Mouse (Mus musculus) liver, embryonic 11.5 days (tissue): ENCODE data around the gene Naa38. TPM values are rescaled to one million over a fixed set of nuclear protein-coding genes. Genes with fewer than 3 reads are reported as not detected.

Experiments used
- ATAC-seq: fragments of 200-750 bp; cut with Nextera tagmentation; replicated peaks from 2 replicates; pipeline ENCODE4 v1.8.0; 2017; ENCODE audit warnings: moderate number of reproducible peaks, mild to moderate bottlenecking, moderate TSS enrichment, moderate library complexity; ENCODE audit not compliant: low FRiP score
- DNase-seq: peaks from one replicate; pipeline ENCODE4 v3.0.0-alpha.2; 2017; ENCODE audit warnings: low spot score
- H3K27ac ChIP-seq: fragments of 300-500 bp; sonication (generic); 2 replicates; pipeline ENCODE4 v1.5.1; 2014; ENCODE audit warnings: mild to moderate bottlenecking, low read depth, low read length, control low read depth
- H3K27me3 ChIP-seq: fragments of 300-500 bp; sonication (generic); replicated peaks from 2 replicates; pipeline ENCODE4 v1.6.1; 2014; ENCODE audit warnings: low read length, mixed read lengths; ENCODE audit not compliant: control insufficient read depth, insufficient read depth
- H3K36me3 ChIP-seq: fragments of 300-500 bp; sonication (generic); 2 replicates; pipeline ENCODE4 v1.6.1; 2014; ENCODE audit warnings: mild to moderate bottlenecking, low read length, moderate library complexity, mixed read lengths; ENCODE audit not compliant: control insufficient read depth, insufficient read depth
- H3K4me1 ChIP-seq: fragments of 300-500 bp; sonication (generic); replicated peaks from 2 replicates; pipeline ENCODE4 v1.6.1; 2014; ENCODE audit warnings: low read length, mixed read lengths; ENCODE audit not compliant: control insufficient read depth, insufficient read depth
- H3K4me2 ChIP-seq: fragments of 300-500 bp; sonication (generic); 2 replicates; pipeline ENCODE4 v1.6.1; 2014; ENCODE audit warnings: mild to moderate bottlenecking, control low read depth, moderate library complexity
- H3K4me3 ChIP-seq: fragments of 300-500 bp; sonication (generic); 2 replicates; pipeline ENCODE4 v1.5.1; 2014; ENCODE audit warnings: low read depth, low read length, control low read depth
- H3K9ac ChIP-seq: fragments of 300-500 bp; sonication (generic); 2 replicates; pipeline ENCODE4 v1.6.1; 2014; ENCODE audit warnings: low read depth, low read length, control low read depth
- H3K9me3 ChIP-seq: fragments of 300-500 bp; sonication (generic); 2 replicates; pipeline ENCODE4 v1.6.1; 2016; ENCODE audit warnings: low read length, inconsistent platforms, mixed read lengths; ENCODE audit not compliant: control insufficient read depth
- WGBS: fragments of 180-500 bp; shearing (Covaris S2); extraction: QIAGEN DNeasy Blood & Tissue Kit; methylation state at CpG from one replicate; pipeline ENCODE4 v1.1.7; 2014; 5-methylcytosine and 5-hydroxymethylcytosine counted together
- polyA plus RNA-seq: library from polyadenylated mRNA; unstranded; fragments of >200 nt; fragmentation: Nextera tagmentation; extraction: Ambion mirVana; gene quantifications from 2 replicates; pipeline ENCODE4 v1.2.1, GENCODE M21; 2014

Naa38 gene
- polyA plus RNA-seq, 1 experiment from 2014 or later: 178 TPM

DNA sequence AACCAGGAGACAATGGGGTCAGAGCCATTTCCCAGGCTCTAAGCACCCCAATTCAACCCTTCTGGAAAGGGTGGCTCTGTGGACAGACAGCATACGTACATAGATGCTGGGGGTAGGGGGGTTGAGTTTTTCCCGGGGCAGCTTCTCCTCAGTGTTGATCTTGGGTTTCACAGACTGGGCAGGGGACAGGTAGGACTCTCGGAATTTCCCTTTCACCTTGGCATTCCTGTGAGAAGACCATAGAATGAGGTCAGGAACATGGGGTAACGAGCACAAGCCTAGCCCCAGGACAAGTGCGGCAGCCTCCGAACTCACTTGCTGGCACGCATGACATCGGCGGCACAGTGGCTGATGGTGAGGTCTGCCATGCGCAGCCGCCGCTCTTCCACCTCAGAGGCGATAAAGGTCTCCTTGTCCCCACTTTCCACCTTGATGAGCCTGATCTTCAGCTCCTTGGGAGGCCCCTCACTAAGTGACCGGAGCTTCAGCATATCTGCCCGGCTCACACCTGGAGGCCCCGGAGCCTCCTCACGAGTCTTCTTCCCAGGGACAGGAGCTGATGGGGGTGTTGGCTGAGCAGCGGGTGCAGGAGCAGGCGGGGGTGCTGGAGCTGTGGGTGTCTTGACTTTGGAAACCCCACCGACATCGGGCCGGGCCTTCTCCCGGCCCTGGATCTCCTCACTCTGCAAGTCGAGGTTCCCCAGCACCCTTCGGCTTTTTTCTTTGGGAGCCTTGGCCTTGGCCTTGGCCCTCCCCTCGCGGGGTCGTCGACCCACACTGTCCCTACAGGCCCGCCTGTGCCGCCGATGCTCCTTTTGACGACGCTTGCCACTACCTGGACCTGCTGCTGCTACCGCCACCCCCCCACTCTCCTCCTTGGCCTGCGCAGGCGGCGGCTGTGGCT is 8.7 kb downstream of the Naa38 start:
- Histone ChIP-seq H3K9ac (no peak overlapping the region), H3K36me3 (peaks cover 65% of the 10 kb centered on the region), H3K4me2 (no peak overlapping the region), H3K27me3 (no peaks in the 10 kb centered on the region), H3K9me3 (no peaks in the 10 kb centered on the region), H3K4me1 (peaks cover 24% of the 10 kb centered on the region), H3K27ac (no peak overlapping the region), H3K4me3 (no peak overlapping the region)
- no peak for DNase-seq
- WGBS: 91% methylated on average over 38 of the region's 38 CpGs
- ATAC-seq: no peak

DNA sequence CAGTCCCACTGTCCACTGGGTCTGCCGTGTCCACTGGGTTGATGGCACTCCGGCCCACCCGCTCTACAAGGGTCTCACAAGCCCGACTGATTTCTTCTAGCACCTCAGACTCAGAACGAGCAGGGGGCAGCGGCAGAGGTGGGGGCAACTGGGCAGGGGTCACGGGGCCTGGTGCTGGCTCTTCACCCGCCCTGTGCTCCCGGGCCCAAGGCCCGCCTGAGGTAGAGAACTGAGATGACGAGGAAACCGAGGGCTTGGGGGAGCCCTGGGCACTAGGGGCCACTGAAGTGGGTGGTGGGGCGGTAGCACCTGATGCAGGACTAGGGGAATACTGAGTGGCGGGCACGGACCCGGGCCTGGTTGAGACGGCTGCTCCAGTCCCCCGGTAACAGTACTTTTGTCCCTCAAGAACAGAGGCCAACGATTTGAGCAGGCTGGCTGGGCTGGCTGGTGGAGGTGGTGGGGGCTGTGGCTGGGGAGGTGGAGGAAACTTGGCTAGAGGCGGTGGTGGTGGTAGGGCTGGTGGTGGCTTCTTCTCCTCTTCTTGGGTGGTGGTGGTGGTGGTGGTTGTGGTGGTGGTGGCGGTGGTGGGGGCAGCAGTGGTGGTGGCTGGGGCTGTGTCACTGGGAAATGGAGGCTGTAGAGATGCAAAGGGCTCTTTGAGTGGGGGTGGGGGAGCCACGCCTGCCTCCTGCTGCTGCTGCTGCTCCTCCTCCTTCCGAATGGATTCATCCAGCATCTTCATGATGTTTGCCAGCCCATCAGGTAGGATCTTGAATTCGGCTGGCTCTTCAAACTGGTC is 9.5 kb downstream of the Naa38 start:
- Histone ChIP-seq H3K27me3 (no peaks in the 10 kb centered on the region), H3K9ac (no peak overlapping the region), H3K4me1 (peaks cover 20% of the 10 kb centered on the region), H3K36me3 (peaks cover 63% of the 10 kb centered on the region), H3K4me3 (no peak overlapping the region), H3K9me3 (no peaks in the 10 kb centered on the region), H3K4me2 (no peak overlapping the region), H3K27ac (no peak overlapping the region)
- ATAC-seq: no peak
- no peak for DNase-seq
- WGBS: 93% methylated on average over 24 of the region's 24 CpGs

DNA sequence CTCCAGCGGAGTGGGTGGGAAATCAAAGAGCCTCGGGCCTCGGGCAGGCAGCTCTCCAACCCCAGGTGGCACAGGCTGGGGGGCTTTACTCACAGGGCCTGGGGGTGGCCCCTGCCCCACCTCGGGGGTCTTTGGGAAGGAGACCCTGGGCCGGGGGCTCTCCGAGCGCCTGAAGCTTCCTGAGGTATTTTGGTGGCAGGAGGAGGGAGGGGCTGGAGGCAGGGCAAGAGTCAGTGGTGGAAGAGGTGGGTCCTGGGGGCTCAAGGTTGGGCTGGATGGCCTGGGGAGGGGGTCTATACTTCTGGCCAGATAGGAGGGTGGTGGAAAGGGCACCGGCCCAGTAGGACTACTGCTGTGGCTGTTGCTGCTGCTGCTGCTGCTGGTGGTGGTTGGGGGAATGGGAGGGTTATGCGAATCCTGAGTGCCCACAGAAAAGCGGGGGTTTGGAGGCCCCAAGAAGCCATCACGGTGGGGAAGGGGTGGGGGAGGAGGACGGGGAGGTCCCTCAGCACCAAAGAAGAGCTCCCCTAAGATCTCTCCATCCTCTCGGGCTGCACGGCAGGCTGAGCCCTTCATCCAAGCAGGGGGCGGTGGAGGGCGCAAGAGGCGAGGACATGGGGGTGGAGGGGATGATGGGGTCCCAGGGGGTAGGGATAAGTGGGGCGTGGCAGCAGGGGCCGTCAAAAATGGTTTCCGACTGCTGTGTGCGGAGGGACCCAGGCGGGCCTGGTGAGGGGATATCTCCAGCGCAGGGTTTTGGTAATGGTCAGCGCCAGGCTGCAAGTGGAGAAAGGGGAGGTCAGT is 10.3 kb downstream of the Naa38 start:
- Histone ChIP-seq H3K9me3 (no peaks in the 10 kb centered on the region), H3K27ac (no peak overlapping the region), H3K4me1 (peaks cover 13% of the 10 kb centered on the region), H3K4me3 (no peak overlapping the region), H3K27me3 (no peaks in the 10 kb centered on the region), H3K4me2 (no peak overlapping the region), H3K9ac (no peak overlapping the region), H3K36me3 (peaks cover 55% of the 10 kb centered on the region)
- ATAC-seq (no peak), DNase-seq (no peak)
- WGBS: 89% methylated on average over 24 of the region's 24 CpGs

DNA sequence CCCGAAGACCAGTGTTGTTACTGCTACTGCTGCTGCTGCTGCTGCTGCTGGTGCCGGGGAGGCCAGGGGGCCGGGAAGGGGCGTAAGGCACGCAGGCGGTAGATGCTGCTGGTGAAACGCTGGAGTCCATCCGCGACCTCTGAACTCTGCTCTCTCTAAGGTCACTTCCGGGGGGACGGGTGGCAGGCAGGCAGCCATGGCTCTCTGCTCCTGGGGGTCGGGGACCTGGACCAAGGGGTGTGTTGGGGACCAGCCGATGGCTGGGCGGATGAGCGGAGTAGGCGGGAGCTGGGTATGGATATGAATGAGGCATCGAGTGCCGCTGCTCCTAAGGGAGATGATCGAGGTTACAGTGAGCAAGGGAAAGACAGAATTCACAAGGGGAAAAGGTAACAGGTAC is 11.0 kb downstream of the Naa38 start:
- DNase-seq: no peak
- Histone ChIP-seq H3K4me2 (no peak overlapping the region), H3K27ac (no peak overlapping the region), H3K9me3 (no peaks in the 10 kb centered on the region), H3K27me3 (no peaks in the 10 kb centered on the region), H3K4me1 (peaks cover 13% of the 10 kb centered on the region), H3K36me3 (peaks cover 48% of the 10 kb centered on the region), H3K9ac (no peak overlapping the region), H3K4me3 (no peak overlapping the region)
- no peak for ATAC-seq
- WGBS: 91% methylated on average over 19 of the region's 19 CpGs

DNA sequence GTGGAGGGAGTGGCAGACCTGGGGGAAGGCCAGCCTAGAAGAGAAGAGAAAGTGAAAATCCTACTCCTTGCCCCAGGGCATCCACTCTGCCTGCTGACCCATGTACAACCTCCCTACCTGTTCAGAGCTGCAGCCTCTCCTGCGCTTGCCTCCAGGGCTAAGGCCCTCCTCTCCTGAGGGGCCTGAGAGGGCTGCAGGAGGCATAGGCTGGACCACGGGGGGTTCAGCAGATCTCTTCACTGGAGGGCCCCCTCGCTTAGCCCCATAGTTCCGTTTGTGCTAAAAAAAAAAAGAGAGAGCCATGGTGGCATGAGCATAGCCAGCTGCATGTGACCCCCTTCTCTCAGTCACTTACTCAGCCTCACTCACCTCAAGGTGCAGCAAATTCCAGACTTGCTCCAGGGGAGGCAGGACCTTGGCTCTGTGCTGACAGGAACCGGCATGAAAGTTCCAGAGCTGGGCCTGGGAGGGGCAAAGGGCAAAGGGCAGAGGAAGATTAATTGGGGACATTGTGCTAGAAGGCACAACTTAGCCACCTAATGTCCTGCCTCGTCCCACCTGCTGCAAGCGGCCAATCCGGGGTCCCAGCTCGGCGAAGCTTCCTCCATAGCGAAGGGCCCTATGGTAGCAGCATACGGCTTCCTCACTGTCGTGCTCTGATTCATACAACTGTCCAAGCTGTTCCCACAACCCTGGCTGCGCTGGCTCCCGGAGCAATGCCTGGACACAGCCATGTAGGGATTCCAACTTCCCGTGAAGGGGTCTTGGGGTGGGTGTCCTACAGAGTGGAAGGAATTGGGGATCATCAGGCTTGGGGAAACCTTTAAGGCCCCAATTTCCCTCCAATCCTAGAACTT is 11.8 kb downstream of the Naa38 start:
- ATAC-seq (no peak), DNase-seq (no peak)
- Histone ChIP-seq H3K4me2 (0 out of 2 replicates have a peak overlapping the region, but pooled peaks have one; percentile 97), H3K9ac (no peak overlapping the region), H3K27me3 (no peaks in the 10 kb centered on the region), H3K27ac (no peak overlapping the region), H3K4me3 (no peak overlapping the region), H3K9me3 (no peaks in the 10 kb centered on the region), H3K36me3 (peaks cover 40% of the 10 kb centered on the region), H3K4me1 (peaks cover 14% of the 10 kb centered on the region)
- 89% methylated on average over 16 of the region's 16 CpGs for whole genome bisulfite sequencing

DNA sequence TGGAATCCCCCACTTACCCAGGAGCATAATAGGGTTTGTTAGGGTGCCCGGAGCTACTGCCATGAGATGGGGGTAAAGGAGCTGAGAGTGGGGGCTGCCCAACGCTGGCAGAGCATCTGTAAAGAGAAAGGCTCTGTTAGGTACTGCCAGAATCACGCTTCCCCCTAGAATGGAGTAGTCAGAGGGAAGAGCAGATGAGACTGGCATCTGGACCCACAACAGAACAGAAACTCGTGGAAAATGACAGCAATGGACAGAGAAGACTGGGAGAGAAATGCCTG is 12.4 kb downstream of the Naa38 start:
- H3K4me2 ChIP-seq: peak overlapping the region; percentile 97
- ATAC-seq (no peak), DNase-seq (no peak)
- H3K27me3 ChIP-seq: no peaks in the 10 kb centered on the region
- H3K4me1 ChIP-seq: peaks cover 20% of the 10 kb centered on the region
- WGBS: 83% methylated on average over 4 of the region's 4 CpGs
- H3K27ac ChIP-seq: no peak overlapping the region
- H3K36me3 ChIP-seq: peaks cover 37% of the 10 kb centered on the region
- H3K9me3 ChIP-seq: no peaks in the 10 kb centered on the region
- H3K9ac ChIP-seq: no peak overlapping the region
- peak overlapping the region; percentile 85 for H3K4me3 ChIP-seq

DNA sequence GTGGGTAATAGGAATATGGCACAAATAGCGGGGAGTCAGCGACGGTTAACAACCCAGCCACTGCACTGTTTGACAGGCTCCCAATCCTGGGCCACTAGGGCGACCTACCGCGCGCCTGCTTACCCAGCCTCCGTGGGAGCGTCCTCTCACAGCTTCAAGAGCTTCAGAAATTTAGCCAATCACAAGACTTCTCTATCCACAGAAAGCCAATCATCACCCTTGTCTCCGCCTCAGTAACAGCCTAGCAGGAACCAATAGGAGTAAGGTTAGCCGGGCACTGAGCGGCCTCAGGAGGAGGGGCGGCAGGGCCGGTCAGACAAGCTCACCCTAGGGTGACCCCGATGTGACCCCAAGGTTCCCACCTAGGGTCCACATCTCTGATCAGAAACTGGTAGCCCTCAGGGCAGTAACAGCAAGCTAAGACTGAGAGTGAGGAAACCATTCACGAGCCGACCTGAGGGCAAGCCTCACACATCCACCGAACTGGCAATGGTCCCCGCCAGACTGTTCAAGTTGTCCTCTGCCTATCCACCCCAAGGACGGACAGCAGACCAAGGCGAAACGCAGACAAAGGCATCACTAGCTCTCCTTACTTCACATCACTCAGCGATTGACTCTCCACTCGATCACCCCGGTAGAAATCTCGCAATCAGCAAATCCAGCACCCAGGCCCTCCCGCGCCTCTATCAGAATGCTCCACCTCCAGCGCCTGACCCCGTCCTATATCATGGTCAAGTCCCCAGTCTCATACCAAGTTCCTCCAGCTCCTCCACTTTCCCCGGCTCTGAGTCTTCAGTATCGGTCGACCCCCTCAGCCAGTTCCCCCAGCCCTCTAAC is 13.5 kb downstream of the Naa38 start:
- peak overlapping the region; percentile 97 for H3K4me2 ChIP-seq
- peaks cover 31% of the 10 kb centered on the region for H3K4me1 ChIP-seq
- H3K9me3 ChIP-seq: no peaks in the 10 kb centered on the region
- peak overlapping the region; percentile 95 for H3K27ac ChIP-seq
- H3K27me3 ChIP-seq: no peaks in the 10 kb centered on the region
- H3K9ac ChIP-seq: peak overlapping the region; percentile 74
- peaks cover 32% of the 10 kb centered on the region for H3K36me3 ChIP-seq
- WGBS: 0% methylated on average over 33 of the region's 33 CpGs
- ATAC-seq: peak; percentile 76
- DNase-seq: peak; percentile 78
- H3K4me3 ChIP-seq: peak overlapping the region; percentile 85
